Mouse (Mus musculus) liver, postnatal 0 days (tissue): ENCODE results near the gene Sdha. TPM values are rescaled to one million over a fixed set of nuclear protein-coding genes. Genes with fewer than 3 reads are reported as not detected.

Source experiments
- ATAC-seq: fragments of 200-750 bp; cut with Nextera tagmentation; 2 replicates; pipeline ENCODE4 v1.8.0; 2017; ENCODE audit warnings: mild to moderate bottlenecking, moderate library complexity
- DNase-seq: peaks from one replicate; pipeline ENCODE4 v3.0.0-alpha.2; 2016
- H3K27ac ChIP-seq: fragments of 300-500 bp; sonication (generic); 2 replicates; pipeline ENCODE4 v1.5.1; 2014; ENCODE audit warnings: antibody characterized with exemption, moderate library complexity, mild to moderate bottlenecking, low read depth
- H3K27me3 ChIP-seq: fragments of 300-500 bp; sonication (generic); 2 replicates; pipeline ENCODE4 v1.6.1; 2014; ENCODE audit warnings: low read length, control low read depth, mixed read lengths; ENCODE audit not compliant: insufficient read depth
- H3K36me3 ChIP-seq: fragments of 300-500 bp; sonication (generic); replicated peaks from 2 replicates; pipeline ENCODE4 v1.6.1; 2014; ENCODE audit warnings: mild to moderate bottlenecking, control low read depth, low read length, moderate library complexity, mixed read lengths; ENCODE audit not compliant: insufficient read depth
- H3K4me1 ChIP-seq: fragments of 300-500 bp; sonication (generic); 2 replicates; pipeline ENCODE4 v1.6.1; 2014; ENCODE audit warnings: antibody characterized with exemption, mild to moderate bottlenecking, control low read depth; ENCODE audit not compliant: insufficient read depth
- H3K4me2 ChIP-seq: fragments of 300-500 bp; sonication (generic); 2 replicates; pipeline ENCODE4 v1.6.1; 2014; ENCODE audit warnings: low read depth, mild to moderate bottlenecking, low read length, moderate library complexity, mixed read lengths
- H3K4me3 ChIP-seq: fragments of 300-500 bp; sonication (generic); 2 replicates; pipeline ENCODE4 v1.5.1; 2014; ENCODE audit warnings: low read depth, low read length
- H3K9ac ChIP-seq: fragments of 300-500 bp; sonication (generic); replicated peaks from 2 replicates; pipeline ENCODE4 v1.6.1; 2014; ENCODE audit warnings: mild to moderate bottlenecking, moderate library complexity
- H3K9me3 ChIP-seq: fragments of 300-500 bp; sonication (generic); 2 replicates; pipeline ENCODE4 v1.6.1; 2016; ENCODE audit warnings: mild to moderate bottlenecking, control low read depth, low read length, mixed read lengths
- CTCF ChIP-seq: sonication (generic); IDR thresholded peaks from 2 replicates; pipeline ENCODE4 v1.5.1; 2016; ENCODE audit warnings: antibody characterized with exemption, low read depth
- EP300 ChIP-seq: IDR thresholded peaks from 2 replicates; pipeline ENCODE4 v1.6.1; 2016; ENCODE audit warnings: antibody characterized with exemption, low read depth, mild to moderate bottlenecking
- WGBS: fragments of 180-500 bp; shearing (Covaris S2); extraction: QIAGEN DNeasy Blood & Tissue Kit; methylation state at CpG from one replicate; pipeline ENCODE4 v1.1.7; 2014; ENCODE audit not compliant: insufficient replicate concordance; 5-methylcytosine and 5-hydroxymethylcytosine counted together
- polyA plus RNA-seq: library from polyadenylated mRNA; unstranded; fragments of >200 nt; fragmentation: Nextera tagmentation; extraction: Ambion mirVana; gene quantifications from 2 replicates; pipeline ENCODE4 v1.2.1, GENCODE M21; 2015

Sdha gene
- polyA plus RNA-seq, result 139 and 154 TPM in 2 replicates

GRCm38 (mm10) chr13:74349566-74350434 is at the start of gene Sdha, which contains the start of gene Ccdc127:
Gene Sdha, minus strand, starts transcription at chr13:74350280.
Gene Ccdc127, plus strand, starts transcription at chr13:74350309.
- H3K4me1 ChIP-seq, result peaks cover 14% of the 10 kb centered on the region
- WGBS, result under 1% methylated on average over 56 of the region's 57 CpGs
- H3K27ac ChIP-seq, result peak within 1 kb of the TSS; percentile 93
- H3K4me3 ChIP-seq, result peak within 1 kb of the TSS; percentile 77
- DNase-seq (peak; percentile 99), ATAC-seq (peak; percentile 97)
- peak within 1 kb of the TSS; percentile 76 for H3K4me2 ChIP-seq
- H3K9ac ChIP-seq, result peak within 1 kb of the TSS; percentile 86
- peaks cover 3% of the 10 kb centered on the region; the same call in 1 of the 2 replicates for H3K36me3 ChIP-seq
- TF ChIP-seq EP300 (no peak), CTCF (peak; percentile 31)
- H3K9me3 ChIP-seq, result no peaks in the 10 kb centered on the region
- H3K27me3 ChIP-seq, result no peaks in the 10 kb centered on the region

GRCm38 (mm10) chr13:74399298-74399839 is 49.3 kb upstream of the Sdha start, which contains the start of gene Ftl1-ps1:
Gene Ftl1-ps1, plus strand, starts transcription at chr13:74399694.
- H3K4me1 ChIP-seq, result no peaks in the 10 kb centered on the region
- H3K27ac ChIP-seq, result no peak within 1 kb of the TSS
- no peaks in the 10 kb centered on the region for H3K27me3 ChIP-seq
- no peak within 1 kb of the TSS for H3K9ac ChIP-seq
- H3K9me3 ChIP-seq, result no peaks in the 10 kb centered on the region
- H3K36me3 ChIP-seq, result no peaks in the 10 kb centered on the region
- no peak for DNase-seq
- WGBS, result 24% methylated on average over 11 of the region's 11 CpGs
- H3K4me3 ChIP-seq, result no peak within 1 kb of the TSS
- no peak for TF ChIP-seq CTCF
- no peak for ATAC-seq
- peak within 1 kb of the TSS; percentile 7; the same call in 1 of the 2 replicates for H3K4me2 ChIP-seq

DNA sequence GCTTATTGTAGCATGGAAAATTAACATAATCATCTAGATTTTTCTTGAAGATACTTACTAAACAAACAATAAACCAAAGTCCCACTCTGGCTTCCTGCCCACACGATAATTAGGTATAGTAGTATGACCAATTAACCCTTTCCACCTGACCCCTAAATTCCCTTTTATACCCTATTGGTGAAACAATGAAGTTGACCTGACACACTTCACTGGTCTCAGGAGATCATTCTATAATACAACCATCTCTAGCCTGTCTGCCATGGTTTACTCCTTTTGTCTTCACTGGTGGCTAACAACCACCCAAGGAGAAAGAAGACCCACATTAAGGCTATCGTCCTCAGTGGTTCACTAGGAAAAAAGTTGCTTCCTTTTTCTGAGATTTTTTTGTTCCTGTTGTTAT is 41.1 kb upstream of the Sdha start:
- Histone ChIP-seq H3K9me3 (no peaks in the 10 kb centered on the region), H3K27me3 (no peaks in the 10 kb centered on the region), H3K4me2 (no peak overlapping the region), H3K4me3 (no peak overlapping the region), H3K4me1 (peaks cover 8% of the 10 kb centered on the region; the same call in 1 of the 2 replicates), H3K36me3 (no peaks in the 10 kb centered on the region), H3K27ac (no peak overlapping the region), H3K9ac (no peak overlapping the region)
- ATAC-seq, result no peak
- TF ChIP-seq EP300 (no peak), CTCF (no peak)
- 59% methylated on average over 2 of the region's 2 CpGs for WGBS
- DNase-seq, result no peak

DNA sequence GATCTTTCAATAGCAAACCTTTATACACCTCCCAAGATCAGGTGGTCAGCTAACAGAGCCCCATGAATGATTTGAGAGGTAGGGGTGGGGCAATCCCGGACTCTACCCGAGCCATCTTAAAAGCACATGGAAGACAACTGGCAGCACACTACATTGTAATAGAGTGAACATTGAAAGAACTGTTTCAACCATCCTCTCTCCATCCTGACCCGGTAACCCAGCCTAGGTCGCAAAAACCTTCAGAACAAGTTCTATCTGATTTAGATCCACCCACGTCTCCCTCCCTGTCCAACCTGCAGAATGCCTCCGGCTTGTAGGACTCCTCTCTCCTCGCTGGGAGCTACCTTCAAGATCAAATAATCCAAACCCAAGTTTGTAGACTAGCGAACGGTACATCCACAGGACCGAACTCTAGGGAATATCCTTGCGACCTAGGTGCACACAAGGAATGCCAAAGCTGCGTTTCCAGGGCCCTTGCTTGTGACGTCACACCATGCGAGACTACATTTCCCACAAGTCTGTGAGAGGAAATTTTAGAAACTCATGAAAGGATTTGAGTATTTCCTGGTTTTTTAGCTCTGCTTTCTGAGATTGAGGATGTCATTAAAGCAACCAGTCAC is 40.4 kb upstream of the Sdha start, which contains the start of gene Zfp72:
Gene Zfp72, minus strand, starts transcription at position 466 of the 620 bp plus-strand sequence.
- Histone ChIP-seq H3K9me3 (no peaks in the 10 kb centered on the region), H3K9ac (peak within 1 kb of the TSS; percentile 61), H3K27me3 (no peaks in the 10 kb centered on the region), H3K27ac (no peak within 1 kb of the TSS), H3K36me3 (no peaks in the 10 kb centered on the region), H3K4me3 (peak within 1 kb of the TSS; percentile 68), H3K4me1 (peaks cover 8% of the 10 kb centered on the region; the same call in 1 of the 2 replicates), H3K4me2 (peak within 1 kb of the TSS; percentile 79)
- 3% methylated on average over 14 of the region's 14 CpGs for WGBS
- peak; percentile 66 for DNase-seq
- ATAC-seq, result peak; percentile 86
- TF ChIP-seq CTCF, result no peak
- TF ChIP-seq EP300, result no peak

- H3K9me3 ChIP-seq, result no peaks in the 10 kb centered on the region
- peak overlapping the region; percentile 79 for H3K4me2 ChIP-seq
- H3K27me3 ChIP-seq, result no peaks in the 10 kb centered on the region
- no peaks in the 10 kb centered on the region for H3K36me3 ChIP-seq
- peaks cover 8% of the 10 kb centered on the region; the same call in 1 of the 2 replicates for H3K4me1 ChIP-seq
- H3K9ac ChIP-seq, result no peak overlapping the region
- peak; percentile 11; the same call in 1 of the 2 replicates for TF ChIP-seq CTCF
- no peak for TF ChIP-seq EP300
- DNase-seq (no peak), ATAC-seq (no peak)
- 63% methylated on average over 6 of the region's 6 CpGs for WGBS
- no peak overlapping the region for H3K27ac ChIP-seq
- H3K4me3 ChIP-seq, result peak overlapping the region; percentile 68; the same call in 1 of the 2 replicates
Measured at GRCm38 (mm10) chr13:74389730-74390129, 39.6 kb upstream of the Sdha start.

GRCm38 (mm10) chr13:74382289-74382688 is 32.2 kb upstream of the Sdha start:
- H3K9ac ChIP-seq, result no peak overlapping the region
- no peak overlapping the region for H3K4me3 ChIP-seq
- H3K9me3 ChIP-seq, result no peaks in the 10 kb centered on the region
- no peak for ATAC-seq
- WGBS, result 75% methylated on average over 3 of the region's 3 CpGs
- no peak overlapping the region for H3K27ac ChIP-seq
- TF ChIP-seq CTCF, result no peak
- no peak for TF ChIP-seq EP300
- H3K36me3 ChIP-seq, result no peaks in the 10 kb centered on the region
- H3K27me3 ChIP-seq, result no peaks in the 10 kb centered on the region
- no peaks in the 10 kb centered on the region for H3K4me1 ChIP-seq
- no peak overlapping the region for H3K4me2 ChIP-seq
- DNase-seq, result no peak
